ENCODE assay signal across 22 mouse cellular contexts in genomic region chr8:117493543-117493942, GRCm38 (mm10). TPM values are rescaled to one million over a fixed set of nuclear protein-coding genes. Genes with fewer than 3 reads are reported as not detected.
DNase-seq lines count a peak whose midpoint lies in the region; ATAC-seq and TF ChIP-seq lines count a peak whose summit lies in the region.
"Had no signal": no experiment of that assay in that cellular context is flagged by ENCODE, and none has a peak within 500 bp of the region (broad histone marks: within the 10 kb centered on the region; RNA-seq: fewer than 3 reads in every experiment).

No protein-coding gene starts in this region.

- H3K27me3 ChIP-seq in heart, embryonic 13.5 days (replicated peaks): peaks cover 24% of the 10 kb centered on the region
- peaks cover 42% of the 10 kb centered on the region for H3K27me3 ChIP-seq in heart, embryonic 10.5 days (ENCODE audit: insufficient read depth, poor library complexity, severe bottlenecking)
- H3K27me3 ChIP-seq in hindbrain, embryonic 10.5 days (ENCODE audit: insufficient read depth, poor library complexity, severe bottlenecking): peaks cover 42% of the 10 kb centered on the region
- H3K27me3 ChIP-seq in hindbrain, embryonic 12.5 days: peaks cover 26% of the 10 kb centered on the region
- H3K27me3 ChIP-seq: Patski had no signal

- H3K27ac ChIP-seq in heart, embryonic 13.5 days (replicated peaks): no peak overlapping the region
- H3K27ac ChIP-seq in heart, embryonic 10.5 days: no peak overlapping the region
- no peak overlapping the region for H3K27ac ChIP-seq in hindbrain, embryonic 10.5 days
- H3K27ac ChIP-seq in hindbrain, embryonic 12.5 days: no peak overlapping the region
- no peak overlapping the region for H3K27ac ChIP-seq in gastrocnemius, adult 2 months
- H3K27ac ChIP-seq: embryonic facial prominence, embryonic 12.5 days; forebrain, embryonic 12.5 days; hindbrain, embryonic 15.5 days; kidney, embryonic 15.5 days had no signal

- intact Hi-C loops in gastrocnemius, adult 2 months (cut with DNase I): no loop called here

- H3K9ac ChIP-seq in heart, embryonic 13.5 days: no peak overlapping the region
- no peak overlapping the region for H3K9ac ChIP-seq in hindbrain, embryonic 12.5 days
- H3K9ac ChIP-seq: embryonic facial prominence, embryonic 12.5 days; forebrain, embryonic 12.5 days; hindbrain, embryonic 15.5 days; kidney, embryonic 15.5 days had no signal

- DNase-seq in heart, embryonic 10.5 days (ENCODE audit: low spot score): no peak
- DNase-seq in hindbrain, embryonic 10.5 days (ENCODE audit: low spot score): peak; percentile 9
- peak; percentile 90 for DNase-seq in R1 (ENCODE audit: low read depth, low spot score)
- no peak for DNase-seq in gastrocnemius, adult 2 months
- no peak for DNase-seq in layer of hippocampus, adult 9-11 months
- DNase-seq: adrenal gland, adult 8-10 months; adrenal gland, postnatal 36 days; cerebellum, adult 11 months; cerebellum, adult 8-10 months; cerebellum, postnatal 14 days; embryo, embryonic 11 days; gastrocnemius, postnatal 14 days; kidney, adult 2 months had no signal

- H3K4me2 ChIP-seq in heart, embryonic 13.5 days: peak overlapping the region; percentile 43
- H3K4me2 ChIP-seq in hindbrain, embryonic 12.5 days (replicated peaks): no peak overlapping the region
- H3K4me2 ChIP-seq: embryonic facial prominence, embryonic 12.5 days; forebrain, embryonic 12.5 days; hindbrain, embryonic 15.5 days; kidney, embryonic 15.5 days had no signal

- 12% methylated on average over 9 of the region's 9 CpGs for WGBS in heart, embryonic 13.5 days
- 14% methylated on average over 9 of the region's 9 CpGs for WGBS in heart, embryonic 10.5 days
- WGBS in hindbrain, embryonic 10.5 days: 8% methylated on average over 9 of the region's 9 CpGs
- 10% methylated on average over 9 of the region's 9 CpGs for whole genome bisulfite sequencing in hindbrain, embryonic 12.5 days

- H3K9me3 ChIP-seq in heart, embryonic 13.5 days: no peaks in the 10 kb centered on the region
- no peaks in the 10 kb centered on the region for H3K9me3 ChIP-seq in heart, embryonic 10.5 days
- no peaks in the 10 kb centered on the region for H3K9me3 ChIP-seq in hindbrain, embryonic 10.5 days
- H3K9me3 ChIP-seq in hindbrain, embryonic 12.5 days (replicated peaks): no peaks in the 10 kb centered on the region
- H3K9me3 ChIP-seq: embryonic facial prominence, embryonic 12.5 days; forebrain, embryonic 12.5 days; hindbrain, embryonic 15.5 days; kidney, embryonic 15.5 days had no signal

- H3K36me3 ChIP-seq in heart, embryonic 13.5 days: no peaks in the 10 kb centered on the region
- H3K36me3 ChIP-seq in heart, embryonic 10.5 days: no peaks in the 10 kb centered on the region
- H3K36me3 ChIP-seq in hindbrain, embryonic 10.5 days: no peaks in the 10 kb centered on the region
- no peaks in the 10 kb centered on the region for H3K36me3 ChIP-seq in hindbrain, embryonic 12.5 days
- H3K36me3 ChIP-seq: embryonic facial prominence, embryonic 12.5 days; forebrain, embryonic 12.5 days; hindbrain, embryonic 15.5 days; kidney, embryonic 15.5 days had no signal

- peaks cover 16% of the 10 kb centered on the region for H3K4me1 ChIP-seq in heart, embryonic 13.5 days
- peaks cover 18% of the 10 kb centered on the region for H3K4me1 ChIP-seq in heart, embryonic 10.5 days
- H3K4me1 ChIP-seq in hindbrain, embryonic 10.5 days (replicated peaks): peaks cover 18% of the 10 kb centered on the region
- peaks cover 16% of the 10 kb centered on the region for H3K4me1 ChIP-seq in hindbrain, embryonic 12.5 days

- no peak for ATAC-seq in heart, embryonic 13.5 days (ENCODE audit: extremely low read depth, insufficient number of reproducible peaks, low FRiP score, low TSS enrichment)
- ATAC-seq in hindbrain, embryonic 12.5 days (ENCODE audit: low FRiP score): no peak
- ATAC-seq: forebrain, embryonic 16.5 days; intestine, embryonic 16.5 days; Patski had no signal

- H3K4me3 ChIP-seq in heart, embryonic 13.5 days: no peak overlapping the region
- H3K4me3 ChIP-seq in heart, embryonic 10.5 days: no peak overlapping the region
- H3K4me3 ChIP-seq in hindbrain, embryonic 10.5 days: no peak overlapping the region
- H3K4me3 ChIP-seq in hindbrain, embryonic 12.5 days: no peak overlapping the region
- H3K4me3 ChIP-seq in gastrocnemius, adult 2 months: no peak overlapping the region
- H3K4me3 ChIP-seq: embryonic facial prominence, embryonic 12.5 days; forebrain, embryonic 12.5 days; hindbrain, embryonic 15.5 days; kidney, embryonic 15.5 days had no signal

- no peak for TF ChIP-seq CTCF in gastrocnemius, adult 2 months (IDR thresholded peaks at IDR 0.05)

RNA-seq across cellular contexts. Expression of gene Plcg2, which starts 4.5 kb away (rescaled TPM):
- 6.0 and 7.2 TPM in 2 replicates for polyA plus RNA-seq in heart, embryonic 13.5 days (2015; fragmentation: Nextera tagmentation; extraction: Ambion mirVana)
- polyA plus RNA-seq in heart, embryonic 10.5 days (2016; fragmentation: Nextera tagmentation; extraction: Ambion mirVana): 6.8 and 8.3 TPM in 2 replicates
- 3.7 and 5.0 TPM in 2 replicates for polyA plus RNA-seq in hindbrain, embryonic 10.5 days (2016; fragmentation: Nextera tagmentation; extraction: Ambion mirVana)
- polyA plus RNA-seq in hindbrain, embryonic 12.5 days (2016; fragmentation: Nextera tagmentation; extraction: Ambion mirVana): 2.0 and 2.2 TPM in 2 replicates
- total RNA-seq in gastrocnemius, adult 2 months (2021): under 1 TPM; 0.73 to 0.79 TPM

Comparison
In these comparisons a context has a peak if more than half of its experiments do, and no peak if none do; other contexts are left out.
1. DNase-seq: peak in hindbrain, embryonic 10.5 days (single experiment) and R1 (single experiment); none in heart, embryonic 10.5 days (single experiment), gastrocnemius, adult 2 months (single experiment) and layer of hippocampus, adult 9-11 months (single experiment).